Mouse (Mus musculus): ENCODE results near the gene Bdh1. TPM values are rescaled to one million over a fixed set of nuclear protein-coding genes. Genes with fewer than 3 reads are reported as not detected.
A peak's percentile ranks its signal among the peaks of the same experiment; 100 is the strongest.
"Not testable (repeated sequence)": the region's sequence is repeated elsewhere in the genome, so short reads cannot be mapped to it uniquely, and the experiment has no call there.

The Bdh1 gene
- total RNA-seq, 2 experiments from 2014 or later, result 11.1 to 63.3 TPM

- DNase-seq (ENCODE audit: low spot score in 2 of 2), result no peak
Observed at GRCm38 (mm10) chr16:31462113-31462687, 40.1 kb downstream of the Bdh1 start.

GRCm38 (mm10) chr16:31464953-31465352, 42.9 kb downstream of the Bdh1 start:
- DNase-seq (ENCODE audit: low spot score in 2 of 2), result no peak

- DNase-seq (ENCODE audit: low spot score in 2 of 2), result peak in 1 of 2 experiments; percentile 59
Observed at GRCm38 (mm10) chr16:31465630-31466029, 43.5 kb downstream of the Bdh1 start.

- no peak for DNase-seq (ENCODE audit: low spot score in 2 of 2)
Observed at GRCm38 (mm10) chr16:31466106-31466505, 44.0 kb downstream of the Bdh1 start.

- not testable (repeated sequence) for DNase-seq (ENCODE audit: low spot score in 2 of 2)
Observed at GRCm38 (mm10) chr16:31470819-31471218, 48.7 kb downstream of the Bdh1 start.

GRCm38 (mm10) chr16:31471994-31472393, 49.9 kb downstream of the Bdh1 start:
- no peak for DNase-seq (ENCODE audit: low spot score in 2 of 2)

GRCm38 (mm10) chr16:31473226-31473625, 51.1 kb downstream of the Bdh1 start:
- no peak for DNase-seq (ENCODE audit: low spot score in 2 of 2)

- no peak for DNase-seq (ENCODE audit: low spot score in 2 of 2)
Observed at GRCm38 (mm10) chr16:31475123-31475968, 53.3 kb downstream of the Bdh1 start.

GRCm38 (mm10) chr16:31476872-31477603, 55.0 kb downstream of the Bdh1 start:
- no peak for DNase-seq (ENCODE audit: low spot score in 2 of 2)

- DNase-seq (ENCODE audit: low spot score in 2 of 2), result no peak
Observed at GRCm38 (mm10) chr16:31485336-31485735, 63.3 kb downstream of the Bdh1 start.

GRCm38 (mm10) chr16:31487266-31487665, 65.2 kb downstream of the Bdh1 start:
- no peak for DNase-seq (ENCODE audit: low spot score in 2 of 2)

GRCm38 (mm10) chr16:31489096-31489495, 67.0 kb downstream of the Bdh1 start:
- no peak for DNase-seq (ENCODE audit: low spot score in 2 of 2)

GRCm38 (mm10) chr16:31490967-31491366, 68.9 kb downstream of the Bdh1 start:
- no peak for DNase-seq (ENCODE audit: low spot score in 2 of 2)

- DNase-seq (ENCODE audit: low spot score in 2 of 2), result no peak
Observed at GRCm38 (mm10) chr16:31492921-31493549, 71.0 kb downstream of the Bdh1 start.

- no peak for DNase-seq (ENCODE audit: low spot score in 2 of 2)
Observed at GRCm38 (mm10) chr16:31493550-31493965, 71.5 kb downstream of the Bdh1 start.

GRCm38 (mm10) chr16:31493991-31494390, 71.9 kb downstream of the Bdh1 start:
- no peak for DNase-seq (ENCODE audit: low spot score in 2 of 2)

- DNase-seq (ENCODE audit: low spot score in 2 of 2), result no peak
Observed at GRCm38 (mm10) chr16:31495356-31495755, 73.3 kb downstream of the Bdh1 start.

GRCm38 (mm10) chr16:31495769-31496168, 73.7 kb downstream of the Bdh1 start:
- DNase-seq (ENCODE audit: low spot score in 2 of 2), result no peak

GRCm38 (mm10) chr16:31498336-31498735, 76.3 kb downstream of the Bdh1 start:
- DNase-seq (ENCODE audit: low spot score in 2 of 2), result no peak

GRCm38 (mm10) chr16:31499021-31499420, 76.9 kb downstream of the Bdh1 start:
- DNase-seq (ENCODE audit: low spot score in 2 of 2), result no peak

GRCm38 (mm10) chr16:31499681-31500310, 77.7 kb downstream of the Bdh1 start:
- DNase-seq (ENCODE audit: low spot score in 2 of 2), result no peak

Measured in adrenal gland, postnatal 4 days (tissue).